Mouse (Mus musculus) ovary, postnatal 10 days (tissue): ENCODE measurements around the gene Ms4a4d.

Source experiments
- DNase-seq: peaks from one replicate; pipeline ENCODE4 v3.0.0; 2022; ENCODE audit warnings: low spot score

Ms4a4d gene

DNA sequence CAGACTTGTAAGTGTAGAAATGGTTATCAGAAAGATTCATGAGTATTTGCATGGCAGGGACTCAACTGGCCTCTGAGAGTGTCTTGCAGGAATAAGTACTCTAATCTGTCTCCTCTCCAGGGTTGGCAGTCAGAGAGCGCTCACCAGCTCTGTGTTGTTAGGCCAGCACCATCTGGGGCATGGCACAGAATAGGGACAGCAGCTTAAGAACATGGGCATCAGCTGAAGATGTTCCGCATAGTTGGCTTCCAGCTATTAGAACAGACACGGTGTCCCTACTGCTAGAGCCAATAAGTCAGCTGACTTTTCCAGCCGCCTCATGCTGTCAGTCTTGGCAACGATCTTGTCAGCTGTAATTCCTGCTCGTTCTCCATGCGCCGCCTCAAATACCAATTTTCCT, 38.4 kb downstream of the Ms4a4d start:
- DNase-seq = no peak

DNA sequence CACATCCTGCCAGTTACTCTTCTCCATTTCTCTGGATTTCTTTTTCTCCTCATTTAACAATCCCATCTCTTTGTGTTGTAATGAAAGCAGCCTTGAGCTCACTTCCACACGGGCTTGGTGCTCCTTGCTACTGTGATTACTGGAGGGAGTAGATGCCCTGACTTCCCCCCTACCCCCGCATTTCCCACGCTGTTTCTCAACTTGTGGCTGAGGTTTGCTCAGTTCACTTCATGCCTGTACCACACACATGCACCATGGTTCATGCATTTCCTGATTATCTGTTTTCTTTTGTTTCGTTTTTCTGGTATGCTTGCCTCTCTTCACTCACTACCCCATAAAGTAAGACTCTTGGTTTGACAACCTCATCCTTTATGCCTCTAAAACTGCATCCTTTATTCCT, 52.6 kb downstream of the Ms4a4d start:
- no peak for DNase-seq

DNA sequence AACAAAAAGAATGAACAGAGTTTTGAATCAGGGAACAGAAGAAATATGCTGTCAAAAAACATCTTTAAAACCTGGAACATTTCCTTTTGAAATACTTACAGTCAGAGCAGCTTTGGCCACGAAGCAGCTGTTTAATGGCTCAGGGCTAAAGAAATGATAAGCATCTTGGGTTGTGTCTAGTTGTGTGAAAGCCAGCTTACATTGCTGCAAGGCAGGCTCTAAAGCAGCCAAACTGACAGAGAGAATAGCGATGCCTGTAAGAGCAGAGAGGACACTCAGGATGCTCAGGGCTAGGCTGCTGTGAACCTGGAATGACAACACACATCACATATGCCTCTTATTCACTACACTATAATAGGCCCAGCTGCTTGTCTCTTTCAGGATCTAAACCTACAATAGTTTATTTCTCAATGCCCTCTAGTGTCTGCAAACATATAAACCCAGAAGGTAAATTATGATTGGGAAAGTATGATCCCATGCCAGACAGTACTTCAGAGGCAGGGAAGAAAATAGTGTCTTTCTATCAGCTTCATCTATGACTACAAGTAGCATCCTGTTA, 53.4 kb downstream of the Ms4a4d start:
- no peak for DNase-seq

DNA sequence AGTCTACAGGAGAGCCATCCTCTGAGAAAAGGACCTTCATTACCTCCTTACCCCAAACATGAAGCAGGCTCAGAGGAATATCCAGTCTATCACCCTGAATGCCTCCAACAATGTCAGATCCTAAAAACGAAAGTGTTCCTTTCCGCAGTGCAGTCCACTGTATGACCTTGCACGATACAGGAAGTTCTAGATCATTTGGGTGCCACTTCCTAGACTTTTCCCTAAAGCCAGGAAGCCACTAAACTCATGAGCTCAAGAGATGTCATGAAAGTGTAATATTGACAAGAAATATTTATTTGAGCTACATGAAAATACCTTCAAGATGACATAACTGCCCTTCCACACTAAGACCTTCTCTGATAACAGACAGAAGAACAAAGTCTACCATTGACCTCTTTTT, 64.7 kb downstream of the Ms4a4d start:
- no peak for DNase-seq

DNA sequence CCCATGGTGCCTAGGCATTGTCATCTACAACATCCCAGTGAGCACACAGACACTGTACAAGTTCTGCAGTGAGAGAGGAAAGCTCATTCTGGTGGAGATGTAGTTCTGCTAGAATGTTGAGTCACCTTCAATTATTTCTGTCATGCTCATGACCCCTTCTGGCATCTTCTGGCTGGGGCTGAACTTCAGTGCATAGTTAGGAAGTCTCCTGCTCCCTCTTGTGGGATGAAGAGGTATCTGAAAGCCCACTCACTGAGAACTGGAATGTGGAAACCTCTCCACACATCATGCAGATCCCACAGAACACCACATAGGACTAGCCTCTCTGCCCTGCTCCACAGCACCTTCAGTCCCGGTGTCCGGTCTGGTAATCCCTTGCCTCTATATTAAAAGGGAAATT, 65.4 kb downstream of the Ms4a4d start:
- no peak for DNase-seq

DNA sequence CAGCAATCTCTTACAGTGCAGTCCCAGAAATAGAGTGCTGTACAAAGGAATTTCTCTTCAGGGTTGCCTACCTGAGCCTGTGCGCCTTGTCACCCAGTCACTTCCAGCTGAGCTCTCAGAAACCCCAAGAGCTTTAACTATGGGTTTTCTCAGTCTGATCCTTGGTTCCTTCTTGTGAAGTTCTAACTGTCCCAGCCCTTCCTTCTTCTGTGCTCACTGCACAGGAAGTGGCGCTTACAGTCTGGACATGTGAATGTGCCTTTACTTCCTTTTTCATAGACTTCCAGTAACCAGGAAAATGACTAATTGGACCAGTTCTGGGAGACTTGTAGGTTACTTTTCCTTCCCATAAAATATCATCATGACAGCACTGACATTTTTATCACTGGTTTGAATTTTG, 68.0 kb downstream of the Ms4a4d start, which contains the start of gene Ms4a6d:
TSS of gene Ms4a6d (minus strand) at position 247 of the 400 bp plus-strand sequence.
- DNase-seq = no peak
